Mouse (Mus musculus) heart, embryonic 16.5 days (tissue): ENCODE measurements around the gene Nop53. TPM values are rescaled to one million over a fixed set of nuclear protein-coding genes. Genes with fewer than 3 reads are reported as not detected.

ENCODE experiments used
- ATAC-seq: fragments of 200-750 bp; cut with Nextera tagmentation; replicated peaks from 2 replicates; pipeline ENCODE4 v1.8.0; 2017; ENCODE audit warnings: moderate number of reproducible peaks; ENCODE audit not compliant: insufficient read depth, low FRiP score; ENCODE audit errors: extremely low read depth
- H3K27ac ChIP-seq: fragments of 300-500 bp; sonication (generic); 2 replicates; pipeline ENCODE4 v1.5.1; 2014; ENCODE audit warnings: mild to moderate bottlenecking, low read length, control low read depth, moderate library complexity
- H3K27me3 ChIP-seq: fragments of 300-500 bp; sonication (generic); 2 replicates; pipeline ENCODE4 v1.6.1; 2014; ENCODE audit warnings: low read length, mixed read lengths; ENCODE audit not compliant: control insufficient read depth, insufficient read depth
- H3K36me3 ChIP-seq: fragments of 300-500 bp; sonication (generic); 2 replicates; pipeline ENCODE4 v1.6.1; 2014; ENCODE audit not compliant: control insufficient read depth, insufficient read depth
- H3K4me1 ChIP-seq: fragments of 300-500 bp; sonication (generic); 2 replicates; pipeline ENCODE4 v1.6.1; 2014; ENCODE audit warnings: low read length, mixed read lengths; ENCODE audit not compliant: control insufficient read depth, insufficient read depth
- H3K4me2 ChIP-seq: fragments of 300-500 bp; sonication (generic); 2 replicates; pipeline ENCODE4 v1.6.1; 2014; ENCODE audit warnings: low read depth, mild to moderate bottlenecking, control low read depth, low read length
- H3K4me3 ChIP-seq: fragments of 300-500 bp; sonication (generic); 2 replicates; pipeline ENCODE4 v1.5.1; 2014; ENCODE audit warnings: mild to moderate bottlenecking, control low read depth, low read length
- H3K9ac ChIP-seq: fragments of 300-500 bp; sonication (generic); 2 replicates; pipeline ENCODE4 v1.6.1; 2014; ENCODE audit warnings: low read length, control low read depth
- H3K9me3 ChIP-seq: fragments of 300-500 bp; sonication (generic); replicated peaks from 2 replicates; pipeline ENCODE4 v1.6.1; 2016; ENCODE audit warnings: low read length; ENCODE audit not compliant: control insufficient read depth
- WGBS: fragments of 180-500 bp; shearing (Covaris S2); extraction: QIAGEN DNeasy Blood & Tissue Kit; methylation state at CpG from one replicate; pipeline ENCODE4 v1.1.7; 2014; 5-methylcytosine and 5-hydroxymethylcytosine counted together
- polyA plus RNA-seq: library from polyadenylated mRNA; unstranded; fragments of >200 nt; fragmentation: Nextera tagmentation; extraction: Ambion mirVana; gene quantifications from 2 replicates; pipeline ENCODE4 v1.2.1, GENCODE M21; 2015

Nop53 gene
- polyA plus RNA-seq, 1 experiment from 2014 or later = 154 TPM

GRCm38 (mm10) chr7:15953307-15954074 lies 7.6 kb upstream of the Nop53 start:
- H3K36me3 ChIP-seq = peaks cover 48% of the 10 kb centered on the region
- H3K9ac ChIP-seq = no peak overlapping the region
- no peak overlapping the region for H3K4me3 ChIP-seq
- H3K9me3 ChIP-seq = no peaks in the 10 kb centered on the region
- ATAC-seq = no peak
- H3K4me2 ChIP-seq = no peak overlapping the region
- H3K4me1 ChIP-seq = peaks cover 22% of the 10 kb centered on the region
- H3K27ac ChIP-seq = no peak overlapping the region
- H3K27me3 ChIP-seq = no peaks in the 10 kb centered on the region
- WGBS = 85% methylated on average over 13 of the region's 13 CpGs

- WGBS = 40% methylated on average over 3 of the region's 3 CpGs
- H3K36me3 ChIP-seq = peaks cover 41% of the 10 kb centered on the region
- no peak overlapping the region for H3K4me3 ChIP-seq
- H3K4me2 ChIP-seq = no peak overlapping the region
- H3K27ac ChIP-seq = no peak overlapping the region
- peaks cover 27% of the 10 kb centered on the region for H3K4me1 ChIP-seq
- ATAC-seq = no peak
- H3K27me3 ChIP-seq = no peaks in the 10 kb centered on the region
- H3K9ac ChIP-seq = no peak overlapping the region
- H3K9me3 ChIP-seq = no peaks in the 10 kb centered on the region
Measured at GRCm38 (mm10) chr7:15952416-15952815, 6.5 kb upstream of the Nop53 start.

GRCm38 (mm10) chr7:15950008-15950407 lies 4.1 kb upstream of the Nop53 start:
- no peak overlapping the region for H3K27ac ChIP-seq
- H3K9me3 ChIP-seq = no peaks in the 10 kb centered on the region
- H3K9ac ChIP-seq = no peak overlapping the region
- H3K4me1 ChIP-seq = peaks cover 25% of the 10 kb centered on the region
- peaks cover 33% of the 10 kb centered on the region for H3K36me3 ChIP-seq
- H3K4me2 ChIP-seq = no peak overlapping the region
- no peaks in the 10 kb centered on the region for H3K27me3 ChIP-seq
- ATAC-seq = no peak
- 82% methylated on average over 15 of the region's 15 CpGs for WGBS
- H3K4me3 ChIP-seq = no peak overlapping the region

GRCm38 (mm10) chr7:15949216-15949790 lies 3.4 kb upstream of the Nop53 start:
- Histone ChIP-seq H3K4me2 (no peak overlapping the region), H3K4me3 (no peak overlapping the region), H3K4me1 (peaks cover 28% of the 10 kb centered on the region), H3K9ac (peak overlapping the region; percentile 40; the same call in 1 of the 2 replicates), H3K27ac (peak overlapping the region; percentile 37), H3K27me3 (no peaks in the 10 kb centered on the region), H3K9me3 (no peaks in the 10 kb centered on the region), H3K36me3 (peaks cover 28% of the 10 kb centered on the region)
- 69% methylated on average over 7 of the region's 7 CpGs for WGBS
- no peak for ATAC-seq

- peak overlapping the region; percentile 37 for H3K27ac ChIP-seq
- peak; percentile 71 for ATAC-seq
- no peaks in the 10 kb centered on the region for H3K27me3 ChIP-seq
- H3K9me3 ChIP-seq = no peaks in the 10 kb centered on the region
- H3K4me2 ChIP-seq = peak overlapping the region; percentile 54
- H3K4me3 ChIP-seq = peak overlapping the region; percentile 9
- H3K4me1 ChIP-seq = peaks cover 28% of the 10 kb centered on the region
- peaks cover 30% of the 10 kb centered on the region for H3K36me3 ChIP-seq
- WGBS = 2% methylated on average over 23 of the region's 23 CpGs
- H3K9ac ChIP-seq = peak overlapping the region; percentile 25
Measured at GRCm38 (mm10) chr7:15948381-15948941, 2.6 kb upstream of the Nop53 start.

- Histone ChIP-seq H3K9me3 (no peaks in the 10 kb centered on the region), H3K27me3 (no peaks in the 10 kb centered on the region), H3K4me1 (peaks cover 28% of the 10 kb centered on the region), H3K4me2 (peak overlapping the region; percentile 54), H3K9ac (peak overlapping the region; percentile 25), H3K4me3 (no peak overlapping the region), H3K27ac (peak overlapping the region; percentile 37), H3K36me3 (peaks cover 31% of the 10 kb centered on the region)
- no peak for ATAC-seq
- 40% methylated on average over 4 of the region's 4 CpGs for WGBS
Measured at GRCm38 (mm10) chr7:15947653-15948260, 1.9 kb upstream of the Nop53 start.

- Histone ChIP-seq H3K9ac (peak overlapping the region; percentile 84), H3K4me1 (peaks cover 25% of the 10 kb centered on the region), H3K9me3 (no peaks in the 10 kb centered on the region), H3K4me3 (peak overlapping the region; percentile 85), H3K27ac (peak overlapping the region; percentile 95; the same call in 1 of the 2 replicates), H3K27me3 (no peaks in the 10 kb centered on the region), H3K4me2 (peak overlapping the region; percentile 94), H3K36me3 (peaks cover 38% of the 10 kb centered on the region)
- no peak for ATAC-seq
- WGBS = 3% methylated on average over 8 of the region's 8 CpGs
Measured at GRCm38 (mm10) chr7:15945211-15945610, 663 bp downstream of the Nop53 start.

GRCm38 (mm10) chr7:15944311-15944710 lies 1.6 kb downstream of the Nop53 start:
- H3K4me3 ChIP-seq = no peak overlapping the region
- WGBS = 91% methylated on average over 1 of the region's 1 CpGs
- no peak overlapping the region for H3K9ac ChIP-seq
- H3K27me3 ChIP-seq = no peaks in the 10 kb centered on the region
- no peak overlapping the region for H3K27ac ChIP-seq
- peaks cover 44% of the 10 kb centered on the region for H3K36me3 ChIP-seq
- H3K4me2 ChIP-seq = peak overlapping the region; percentile 94; the same call in 1 of the 2 replicates
- no peak for ATAC-seq
- no peaks in the 10 kb centered on the region for H3K9me3 ChIP-seq
- peaks cover 22% of the 10 kb centered on the region for H3K4me1 ChIP-seq

GRCm38 (mm10) chr7:15938621-15939020 lies 7.3 kb downstream of the Nop53 start:
- Histone ChIP-seq H3K4me3 (no peak overlapping the region), H3K4me1 (no peaks in the 10 kb centered on the region), H3K9ac (no peak overlapping the region), H3K4me2 (no peak overlapping the region), H3K36me3 (peaks cover 62% of the 10 kb centered on the region), H3K27me3 (no peaks in the 10 kb centered on the region), H3K27ac (no peak overlapping the region), H3K9me3 (no peaks in the 10 kb centered on the region)
- no peak for ATAC-seq
- WGBS = 92% methylated on average over 3 of the region's 3 CpGs
